ENCODE assay signal across 8 mouse cellular contexts in the genomic region with DNA sequence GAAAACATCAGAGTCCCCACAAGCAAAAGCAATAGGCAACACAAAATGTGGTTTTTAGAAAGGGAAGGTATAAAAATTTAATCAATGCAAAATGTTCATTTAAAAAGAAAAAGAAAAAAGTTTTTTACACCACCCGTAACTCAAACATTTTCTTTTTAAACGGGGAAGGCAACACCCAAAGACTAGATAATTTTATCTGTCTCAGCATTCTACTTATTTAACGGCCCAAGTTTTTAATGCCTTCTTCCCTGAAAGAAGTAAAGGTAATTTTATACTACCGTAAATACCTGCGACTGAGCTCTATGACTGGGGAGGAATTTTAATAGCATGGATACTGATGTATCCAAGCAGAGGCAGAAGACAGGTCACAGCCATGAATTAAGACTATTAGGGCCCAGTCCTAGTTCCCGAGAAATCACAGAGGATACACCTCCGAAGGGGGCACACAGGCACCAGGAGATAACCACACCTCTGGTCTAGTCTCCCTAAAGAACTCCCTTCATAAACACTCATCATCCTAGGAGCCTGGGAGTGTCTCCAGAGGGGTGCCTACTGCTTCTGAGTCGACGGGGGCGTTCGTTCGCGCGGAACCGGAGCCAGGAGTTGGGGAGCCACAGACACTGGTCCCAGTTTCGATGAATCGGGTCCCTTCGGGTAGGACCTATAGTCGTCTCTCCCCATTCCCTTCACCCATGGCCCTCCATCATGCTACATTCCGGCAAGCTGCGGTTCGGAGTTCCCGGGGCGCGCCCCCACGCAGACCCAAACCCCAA. TPM values are rescaled to one million over a fixed set of nuclear protein-coding genes. Genes with fewer than 3 reads are reported as not detected.
DNase-seq lines count a peak whose midpoint lies in the region; ATAC-seq lines count a peak whose summit lies in the region.

No protein-coding gene starts in this region.

- H3K4me3 ChIP-seq in forebrain, embryonic 15.5 days = peak overlapping the region; percentile 80
- peak overlapping the region; percentile 99 for H3K4me3 ChIP-seq in liver, embryonic 11.5 days (ENCODE audit: low read depth, low read length)
- peak overlapping the region; percentile 91 for H3K4me3 ChIP-seq in neural tube, embryonic 15.5 days (replicated peaks)

- peak; percentile 23 for DNase-seq in cerebellum, adult 8-10 months
- DNase-seq in cerebellum, adult 11-12 months = no peak
- DNase-seq in spleen, adult 12 weeks (ENCODE audit: low spot score) = peak; percentile 40
- no peak for DNase-seq in spleen, adult 18-20 months
- DNase-seq in liver, embryonic 11.5 days (ENCODE audit: low spot score) = peak; percentile 71
- no peak for DNase-seq in urinary bladder, postnatal 10 days (ENCODE audit: low spot score)

- WGBS in forebrain, embryonic 15.5 days = 8% methylated on average over 26 of the region's 26 CpGs
- WGBS in liver, embryonic 11.5 days = 6% methylated on average over 26 of the region's 26 CpGs
- 7% methylated on average over 25 of the region's 26 CpGs for WGBS in neural tube, embryonic 15.5 days

- no peaks in the 10 kb centered on the region for H3K36me3 ChIP-seq in forebrain, embryonic 15.5 days
- no peaks in the 10 kb centered on the region for H3K36me3 ChIP-seq in liver, embryonic 11.5 days (ENCODE audit: control insufficient read depth, insufficient read depth, low read length)
- no peaks in the 10 kb centered on the region for H3K36me3 ChIP-seq in neural tube, embryonic 15.5 days

- no peaks in the 10 kb centered on the region for H3K9me3 ChIP-seq in forebrain, embryonic 15.5 days
- H3K9me3 ChIP-seq in liver, embryonic 11.5 days (ENCODE audit: control insufficient read depth, low read length) = no peaks in the 10 kb centered on the region
- no peaks in the 10 kb centered on the region for H3K9me3 ChIP-seq in neural tube, embryonic 15.5 days (replicated peaks)

- peak overlapping the region; percentile 44; the same call in 1 of the 2 replicates for H3K27ac ChIP-seq in forebrain, embryonic 15.5 days (replicated peaks)
- peak overlapping the region; percentile 78; the same call in 1 of the 2 replicates for H3K27ac ChIP-seq in liver, embryonic 11.5 days (ENCODE audit: low read depth, low read length)
- H3K27ac ChIP-seq in neural tube, embryonic 15.5 days (replicated peaks) = peak overlapping the region; percentile 81

- H3K4me1 ChIP-seq in forebrain, embryonic 15.5 days = peaks cover 9% of the 10 kb centered on the region
- peaks cover 23% of the 10 kb centered on the region for H3K4me1 ChIP-seq in liver, embryonic 11.5 days (replicated peaks; ENCODE audit: control insufficient read depth, insufficient read depth, low read length)
- peaks cover 16% of the 10 kb centered on the region for H3K4me1 ChIP-seq in neural tube, embryonic 15.5 days

- H3K9ac ChIP-seq in forebrain, embryonic 15.5 days (replicated peaks) = peak overlapping the region; percentile 78
- peak overlapping the region; percentile 92 for H3K9ac ChIP-seq in liver, embryonic 11.5 days (ENCODE audit: low read depth, low read length)
- H3K9ac ChIP-seq in neural tube, embryonic 15.5 days (replicated peaks) = peak overlapping the region; percentile 92

- peak overlapping the region; percentile 64 for H3K4me2 ChIP-seq in forebrain, embryonic 15.5 days (replicated peaks)
- H3K4me2 ChIP-seq in liver, embryonic 11.5 days = peak overlapping the region; percentile 84
- H3K4me2 ChIP-seq in neural tube, embryonic 15.5 days = peak overlapping the region; percentile 76

- ATAC-seq in forebrain, embryonic 15.5 days (replicated peaks) = peak; percentile 38
- peak; percentile 27 for ATAC-seq in liver, embryonic 11.5 days (replicated peaks; ENCODE audit: low FRiP score)
- peak; percentile 39 for ATAC-seq in neural tube, embryonic 15.5 days (ENCODE audit: low FRiP score)

- no peaks in the 10 kb centered on the region for H3K27me3 ChIP-seq in forebrain, embryonic 15.5 days
- H3K27me3 ChIP-seq in liver, embryonic 11.5 days (replicated peaks; ENCODE audit: control insufficient read depth, insufficient read depth, low read length) = no peaks in the 10 kb centered on the region
- H3K27me3 ChIP-seq in neural tube, embryonic 15.5 days (replicated peaks) = 0 out of 2 replicates have a peak, but pooled peaks cover 5% of the 10 kb centered on the region

RNA-seq across cellular contexts. Expression of a gene that starts 0.9 kb away (rescaled TPM):
- 46.5 and 51.3 TPM in 2 replicates for polyA plus RNA-seq in forebrain, embryonic 15.5 days (2015; fragmentation: Nextera tagmentation; extraction: Ambion mirVana)
- polyA plus RNA-seq in liver, embryonic 11.5 days (2014; fragmentation: Nextera tagmentation; extraction: Ambion mirVana) = 80.0 and 83.0 TPM in 2 replicates
- 85.2 and 95.6 TPM in 2 replicates for polyA plus RNA-seq in neural tube, embryonic 15.5 days (2015; fragmentation: Nextera tagmentation; extraction: Ambion mirVana)

Comparison
In these comparisons a context has a peak if more than half of its experiments do, and no peak if none do; other contexts are left out.
1. DNase-seq: peak in cerebellum, adult 8-10 months (single experiment), spleen, adult 12 weeks (single experiment) and liver, embryonic 11.5 days (single experiment); none in cerebellum, adult 11-12 months (single experiment), spleen, adult 18-20 months (0 of 2) and urinary bladder, postnatal 10 days (single experiment).
2. Peak in every context shown above with its lines, with median percentiles within 50 percentile points of each other: ATAC-seq, H3K27ac ChIP-seq, H3K4me2 ChIP-seq, H3K4me3 ChIP-seq and H3K9ac ChIP-seq.